ENCODE assay signal across 19 mouse cellular contexts in the genomic region with DNA sequence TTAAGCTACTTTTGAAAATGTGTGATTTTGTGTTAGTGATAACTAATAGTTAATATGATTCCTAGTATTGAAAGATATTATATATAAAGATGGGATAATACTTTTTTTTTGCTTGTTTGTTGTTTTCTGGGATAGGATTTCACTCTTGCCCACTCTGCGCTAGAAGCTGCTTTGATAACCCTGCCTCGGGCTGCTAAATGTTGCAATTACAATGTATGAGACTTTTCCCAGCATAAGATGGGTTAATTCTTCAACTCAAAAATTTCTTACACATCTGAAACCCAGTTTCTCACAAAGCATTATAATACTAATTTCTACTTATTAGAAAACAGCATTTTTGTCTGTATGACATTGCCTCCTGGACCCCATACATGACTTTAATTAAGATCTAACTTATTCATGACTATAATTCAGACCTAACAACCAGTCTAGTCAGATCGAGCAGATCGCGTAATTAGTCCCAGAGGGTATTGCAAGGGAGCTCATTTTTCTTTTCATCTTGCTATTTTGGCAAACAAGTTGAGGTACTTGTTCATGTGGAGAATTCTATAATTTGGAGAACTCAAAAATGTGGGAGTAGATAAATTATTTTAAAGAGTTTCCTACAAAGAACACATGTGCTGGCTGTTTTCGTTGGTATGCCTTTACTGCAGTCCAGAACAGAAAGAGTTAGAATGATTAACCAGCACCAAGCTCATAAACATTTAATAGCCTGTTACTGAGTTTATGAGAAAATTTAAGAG.
DNase-seq lines count a peak whose midpoint lies in the region; ATAC-seq lines count a peak whose summit lies in the region.
"Had no signal": no experiment of that assay in that cellular context is flagged by ENCODE, and none has a peak within 500 bp of the region (broad histone marks: within the 10 kb centered on the region; RNA-seq: fewer than 3 reads in every experiment).

No protein-coding gene starts in this region.

- H3K9ac ChIP-seq in kidney, embryonic 14.5 days (ENCODE audit: low read depth, low read length) = no peak overlapping the region
- H3K9ac ChIP-seq in midbrain, embryonic 14.5 days (replicated peaks; ENCODE audit: low read length) = no peak overlapping the region
- no peak overlapping the region for H3K9ac ChIP-seq in midbrain, embryonic 13.5 days (replicated peaks)
- H3K9ac ChIP-seq in limb, embryonic 12.5 days (replicated peaks) = no peak overlapping the region
- H3K9ac ChIP-seq: embryonic facial prominence, embryonic 15.5 days; heart, embryonic 15.5 days; liver, embryonic 12.5 days; lung, embryonic 14.5 days had no signal

- no peaks in the 10 kb centered on the region for H3K27me3 ChIP-seq in kidney, embryonic 14.5 days (ENCODE audit: control insufficient read depth, insufficient read depth, low read length)
- H3K27me3 ChIP-seq in midbrain, embryonic 14.5 days (ENCODE audit: control insufficient read depth, insufficient read depth, low read length) = no peaks in the 10 kb centered on the region
- no peaks in the 10 kb centered on the region for H3K27me3 ChIP-seq in midbrain, embryonic 13.5 days
- H3K27me3 ChIP-seq in limb, embryonic 12.5 days = no peaks in the 10 kb centered on the region
- H3K27me3 ChIP-seq: embryonic facial prominence, embryonic 15.5 days; heart, embryonic 15.5 days; liver, embryonic 12.5 days had no signal

- no peak overlapping the region for H3K27ac ChIP-seq in kidney, embryonic 14.5 days (ENCODE audit: low read depth, low read length)
- H3K27ac ChIP-seq in midbrain, embryonic 14.5 days (replicated peaks; ENCODE audit: low read depth, low read length) = no peak overlapping the region
- no peak overlapping the region for H3K27ac ChIP-seq in midbrain, embryonic 13.5 days
- H3K27ac ChIP-seq in limb, embryonic 12.5 days = no peak overlapping the region
- H3K27ac ChIP-seq: embryonic facial prominence, embryonic 15.5 days; heart, embryonic 15.5 days; hindbrain, postnatal 0 days; liver, embryonic 12.5 days; macrophage; stomach, postnatal 0 days had no signal

- no peaks in the 10 kb centered on the region for H3K4me1 ChIP-seq in kidney, embryonic 14.5 days (ENCODE audit: control insufficient read depth, insufficient read depth, low read length)
- H3K4me1 ChIP-seq in midbrain, embryonic 14.5 days (ENCODE audit: control insufficient read depth, insufficient read depth, low read length) = no peaks in the 10 kb centered on the region
- no peaks in the 10 kb centered on the region for H3K4me1 ChIP-seq in midbrain, embryonic 13.5 days (replicated peaks)
- peaks cover 10% of the 10 kb centered on the region; the same call in 1 of the 2 replicates for H3K4me1 ChIP-seq in limb, embryonic 12.5 days (replicated peaks)
- H3K4me1 ChIP-seq: embryonic facial prominence, embryonic 15.5 days; heart, embryonic 15.5 days; liver, embryonic 12.5 days had no signal

- H3K4me3 ChIP-seq in kidney, embryonic 14.5 days (ENCODE audit: low read length) = no peak overlapping the region
- no peak overlapping the region for H3K4me3 ChIP-seq in midbrain, embryonic 14.5 days (replicated peaks; ENCODE audit: low read depth, low read length)
- no peak overlapping the region for H3K4me3 ChIP-seq in midbrain, embryonic 13.5 days (replicated peaks)
- H3K4me3 ChIP-seq in limb, embryonic 12.5 days (replicated peaks) = no peak overlapping the region
- H3K4me3 ChIP-seq: embryonic facial prominence, embryonic 15.5 days; heart, embryonic 15.5 days; liver, embryonic 12.5 days had no signal

- H3K36me3 ChIP-seq in kidney, embryonic 14.5 days (ENCODE audit: control insufficient read depth, insufficient read depth, low read length) = no peaks in the 10 kb centered on the region
- no peaks in the 10 kb centered on the region for H3K36me3 ChIP-seq in midbrain, embryonic 14.5 days (ENCODE audit: control insufficient read depth, insufficient read depth, low read length)
- H3K36me3 ChIP-seq in midbrain, embryonic 13.5 days = no peaks in the 10 kb centered on the region
- no peaks in the 10 kb centered on the region for H3K36me3 ChIP-seq in limb, embryonic 12.5 days
- H3K36me3 ChIP-seq: embryonic facial prominence, embryonic 15.5 days; heart, embryonic 15.5 days; liver, embryonic 12.5 days had no signal

- no peak overlapping the region for H3K4me2 ChIP-seq in kidney, embryonic 14.5 days (replicated peaks; ENCODE audit: low read depth, low read length)
- H3K4me2 ChIP-seq in midbrain, embryonic 14.5 days (ENCODE audit: low read length) = no peak overlapping the region
- H3K4me2 ChIP-seq in midbrain, embryonic 13.5 days (replicated peaks) = no peak overlapping the region
- 0 out of 2 replicates have a peak overlapping the region, but pooled peaks have one; percentile 17 for H3K4me2 ChIP-seq in limb, embryonic 12.5 days
- H3K4me2 ChIP-seq: embryonic facial prominence, embryonic 15.5 days; heart, embryonic 15.5 days; liver, embryonic 12.5 days; lung, embryonic 14.5 days had no signal

- WGBS in kidney, embryonic 14.5 days = 24% methylated on average over 6 of the region's 6 CpGs
- WGBS in midbrain, embryonic 14.5 days = 67% methylated on average over 6 of the region's 6 CpGs
- 71% methylated on average over 6 of the region's 6 CpGs for WGBS in midbrain, embryonic 13.5 days
- 11% methylated on average over 6 of the region's 6 CpGs for WGBS in limb, embryonic 12.5 days

- ATAC-seq in kidney, embryonic 14.5 days (ENCODE audit: low FRiP score, low TSS enrichment) = peak; percentile 86; the same call in 1 of the 2 replicates
- peak; percentile 57; the same call in 1 of the 2 replicates for ATAC-seq in midbrain, embryonic 14.5 days (ENCODE audit: low FRiP score, low TSS enrichment)
- no peak for ATAC-seq in midbrain, embryonic 13.5 days
- peak; percentile 89 for ATAC-seq in limb, embryonic 12.5 days (ENCODE audit: insufficient number of reproducible peaks, insufficient read depth, low FRiP score, low TSS enrichment, low read depth)
- no peak for ATAC-seq in inflammation-experienced regulatory T-cells, adult 6 months
- ATAC-seq: hindbrain, postnatal 0 days; liver, embryonic 12.5 days had no signal

- H3K9me3 ChIP-seq in kidney, embryonic 14.5 days (ENCODE audit: control insufficient read depth, low read length) = no peaks in the 10 kb centered on the region
- no peaks in the 10 kb centered on the region for H3K9me3 ChIP-seq in midbrain, embryonic 14.5 days (ENCODE audit: control insufficient read depth, low read length)
- H3K9me3 ChIP-seq in midbrain, embryonic 13.5 days = no peaks in the 10 kb centered on the region
- no peaks in the 10 kb centered on the region for H3K9me3 ChIP-seq in limb, embryonic 12.5 days
- H3K9me3 ChIP-seq: embryonic facial prominence, embryonic 15.5 days; heart, embryonic 15.5 days; liver, embryonic 12.5 days had no signal

- no peak for DNase-seq in kidney, postnatal 4 days
- DNase-seq in midbrain, embryonic 14.5 days = peak; percentile 62
- DNase-seq in urinary bladder, adult 18-20 months (ENCODE audit: low spot score in 2 of 2) = no peak
- DNase-seq: cerebellum, adult 8-10 months; gastrocnemius, postnatal 36 days; heart, postnatal 4 days; kidney, adult 2 months; lung, embryonic 14.5 days; right cerebral cortex, adult 18-20 months had no signal

Comparison
In these comparisons a context has a peak if more than half of its experiments do, and no peak if none do; other contexts are left out.
1. ATAC-seq: peak in kidney, embryonic 14.5 days (single experiment), midbrain, embryonic 14.5 days (single experiment) and limb, embryonic 12.5 days (single experiment); none in midbrain, embryonic 13.5 days (single experiment) and inflammation-experienced regulatory T-cells, adult 6 months (single experiment).